Mouse (Mus musculus) forebrain, embryonic 11.5 days (tissue): ENCODE measurements around the gene Zbtb39. TPM values are rescaled to one million over a fixed set of nuclear protein-coding genes. Genes with fewer than 3 reads are reported as not detected.
"Not testable (repeated sequence)": the region's sequence is repeated elsewhere in the genome, so short reads cannot be mapped to it uniquely, and the experiment has no call there.

Experiments
- ATAC-seq: fragments of 200-750 bp; cut with Nextera tagmentation; replicated peaks from 2 replicates; pipeline ENCODE4 v1.8.0; 2017; ENCODE audit warnings: moderate TSS enrichment; ENCODE audit not compliant: low FRiP score
- DNase-seq: peaks from one replicate; pipeline ENCODE4 v3.0.0-alpha.2; 2017; ENCODE audit warnings: low spot score
- H3K27ac ChIP-seq: fragments of 300-500 bp; sonication (generic); 2 replicates; pipeline ENCODE4 v1.5.1; 2014; ENCODE audit warnings: low read depth, low read length
- H3K27me3 ChIP-seq: fragments of 300-500 bp; sonication (generic); 2 replicates; pipeline ENCODE4 v1.6.1; 2014; ENCODE audit warnings: mild to moderate bottlenecking, low read length, mixed read lengths; ENCODE audit not compliant: control insufficient read depth, insufficient read depth
- H3K36me3 ChIP-seq: fragments of 300-500 bp; sonication (generic); 2 replicates; pipeline ENCODE4 v1.6.1; 2014; ENCODE audit warnings: mild to moderate bottlenecking, low read length, moderate library complexity, mixed read lengths; ENCODE audit not compliant: control insufficient read depth, insufficient read depth
- H3K4me1 ChIP-seq: fragments of 300-500 bp; sonication (generic); replicated peaks from 2 replicates; pipeline ENCODE4 v1.6.1; 2014; ENCODE audit warnings: low read length, mixed read lengths; ENCODE audit not compliant: control insufficient read depth, insufficient read depth
- H3K4me2 ChIP-seq: fragments of 300-500 bp; sonication (generic); 2 replicates; pipeline ENCODE4 v1.6.1; 2014; ENCODE audit warnings: low read depth, mild to moderate bottlenecking, low read length, moderate library complexity, mixed read lengths; ENCODE audit not compliant: severe bottlenecking
- H3K4me3 ChIP-seq: fragments of 300-500 bp; sonication (generic); 2 replicates; pipeline ENCODE4 v1.5.1; 2014; ENCODE audit warnings: low read depth, low read length
- H3K9ac ChIP-seq: fragments of 300-500 bp; sonication (generic); 2 replicates; pipeline ENCODE4 v1.6.1; 2014; ENCODE audit warnings: low read length
- H3K9me3 ChIP-seq: fragments of 300-500 bp; sonication (generic); 2 replicates; pipeline ENCODE4 v1.6.1; 2016; ENCODE audit warnings: low read length, mixed read lengths; ENCODE audit not compliant: control insufficient read depth
- WGBS: fragments of 180-500 bp; shearing (Covaris S2); extraction: QIAGEN DNeasy Blood & Tissue Kit; methylation state at CpG from one replicate; pipeline ENCODE4 v1.1.7; 2014; 5-methylcytosine and 5-hydroxymethylcytosine counted together
- polyA plus RNA-seq: library from polyadenylated mRNA; unstranded; fragments of >200 nt; fragmentation: Nextera tagmentation; extraction: Ambion mirVana; gene quantifications from 2 replicates; pipeline ENCODE4 v1.2.1, GENCODE M21; 2014

Zbtb39 gene
- polyA plus RNA-seq, 1 experiment from 2014 or later: 7.6 TPM

GRCm38 (mm10) chr10:127785411-127785810 lies 46.1 kb downstream of the Zbtb39 start:
- H3K4me1 ChIP-seq, H3K9ac ChIP-seq, H3K27me3 ChIP-seq, DNase-seq, H3K9me3 ChIP-seq, H3K27ac ChIP-seq, H3K4me2 ChIP-seq, ATAC-seq, H3K36me3 ChIP-seq, H3K4me3 ChIP-seq: not testable (repeated sequence)
- 83% methylated on average over 1 of the region's 1 CpGs for WGBS

Other genes starting within 250 kb of the Zbtb39 start
- gene Stac3, start 237.9 kb upstream of the Zbtb39 start, polyA plus RNA-seq: not detected in 2 replicates
- gene Ndufa4l2, start 224.6 kb upstream of the Zbtb39 start, polyA plus RNA-seq: 5.9 and 6.1 TPM in 2 replicates
- 112 and 123 TPM in 2 replicates for gene Shmt2, start 217.1 kb upstream of the Zbtb39 start, polyA plus RNA-seq
- gene Nxph4, start 205.0 kb upstream of the Zbtb39 start, polyA plus RNA-seq: 37.6 and 40.4 TPM in 2 replicates
- gene Lrp1, start 118.4 kb upstream of the Zbtb39 start, polyA plus RNA-seq: 71.2 and 75.0 TPM in 2 replicates
- 6.8 and 7.8 TPM in 2 replicates for gene Stat6, start 96.6 kb upstream of the Zbtb39 start, polyA plus RNA-seq
- 12.0 and 12.2 TPM in 2 replicates for gene Nemp1, start 72.6 kb upstream of the Zbtb39 start, polyA plus RNA-seq
- gene Nab2, start 71.0 kb upstream of the Zbtb39 start, polyA plus RNA-seq: 4.9 and 5.5 TPM in 2 replicates
- 0.40 and 0.51 TPM in 2 replicates for gene Myo1a, start 34.4 kb upstream of the Zbtb39 start, polyA plus RNA-seq
- not detected in 2 replicates for gene Tac2, start 15.1 kb upstream of the Zbtb39 start, polyA plus RNA-seq
- gene Gpr182, start 12.2 kb downstream of the Zbtb39 start, polyA plus RNA-seq: 0.43 and 0.45 TPM in 2 replicates
- gene Rdh1, start 20.2 kb downstream of the Zbtb39 start, polyA plus RNA-seq: not detected in 2 replicates
- not detected in 2 replicates for gene Rdh16f1, start 20.2 kb downstream of the Zbtb39 start, polyA plus RNA-seq
- gene Rdh9, start 36.8 kb downstream of the Zbtb39 start, polyA plus RNA-seq: 0.13 TPM in 1 of 2 replicates, not detected in the other
- not detected in 2 replicates for gene Rdh16, start 61.6 kb downstream of the Zbtb39 start, polyA plus RNA-seq
- gene Rdh19, start 110.4 kb downstream of the Zbtb39 start, polyA plus RNA-seq: not detected in 2 replicates
- not detected in 2 replicates for gene Rdh16f2, start 126.9 kb downstream of the Zbtb39 start, polyA plus RNA-seq
- gene Rdh7, start 149.3 kb downstream of the Zbtb39 start, polyA plus RNA-seq: not detected in 2 replicates
- not detected in 2 replicates for gene Sdr9c7, start 159.0 kb downstream of the Zbtb39 start, polyA plus RNA-seq